Mouse (Mus musculus) cerebellum, adult 2 months (tissue): Measurements from ENCODE around the gene Kif1c.

Experiments used
- CTCF ChIP-seq: fragments of 200-500 bp; IDR thresholded peaks from 2 replicates; pipeline ENCODE4 v1.5.1; 2011; ENCODE audit warnings: low read depth, mild to moderate bottlenecking, control low read depth, low read length, moderate library complexity, borderline replicate concordance; ENCODE audit not compliant: insufficient read depth
- POLR2A ChIP-seq: fragments of 200-500 bp; IDR thresholded peaks from 2 replicates; pipeline ENCODE4 v1.6.1; 2011; ENCODE audit warnings: low read length, control low read depth, borderline replicate concordance; ENCODE audit not compliant: insufficient read depth

DNA sequence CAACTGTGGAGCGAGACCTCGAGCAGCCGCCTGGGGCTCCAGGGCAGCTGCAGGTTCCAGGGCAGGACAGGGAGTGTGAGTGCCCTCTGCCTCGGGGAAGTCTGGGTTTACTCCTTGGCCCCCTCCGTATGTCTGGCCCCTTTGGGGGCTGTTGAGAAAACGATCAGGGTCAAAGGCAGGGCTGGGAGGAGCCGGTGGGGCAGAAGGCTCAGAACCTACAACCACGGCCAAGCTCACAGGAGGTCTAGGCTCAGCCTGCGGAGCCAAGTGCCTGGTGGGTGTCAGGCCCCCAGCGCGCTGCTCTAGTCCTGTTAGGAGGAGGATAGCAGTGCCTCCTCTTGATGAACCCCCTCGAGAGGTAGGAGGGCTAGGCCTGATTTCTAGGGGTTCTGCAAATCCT is 19.2 kb upstream of the Kif1c start:
- TF ChIP-seq POLR2A (no peak), CTCF (no peak)
